Mouse (Mus musculus): ENCODE data around the gene Eif4e3.

The Eif4e3 gene

GRCm38 (mm10) chr6:99666318-99667171 lies at the start of gene Eif4e3, which contains the start of gene Gm20696:
TSS of gene Eif4e3 (minus strand) at chr6:99666771.
TSS of gene Gm20696 (minus strand) at chr6:99666797.
- DNase-seq (ENCODE audit: low read depth in 2 of 2, low spot score in 2 of 2): peak in 1 of 2 experiments; percentile 12

- DNase-seq (ENCODE audit: low read depth in 2 of 2, low spot score in 2 of 2): no peak
Measured at GRCm38 (mm10) chr6:99715913-99716312, 49.3 kb upstream of the Eif4e3 start.

GRCm38 (mm10) chr6:99715191-99715590 lies 48.6 kb upstream of the Eif4e3 start:
- DNase-seq (ENCODE audit: low read depth in 2 of 2, low spot score in 2 of 2): no peak

GRCm38 (mm10) chr6:99713256-99713655 lies 46.7 kb upstream of the Eif4e3 start:
- DNase-seq (ENCODE audit: low read depth in 2 of 2, low spot score in 2 of 2): no peak

- no peak for DNase-seq (ENCODE audit: low read depth in 2 of 2, low spot score in 2 of 2)
Measured at GRCm38 (mm10) chr6:99711576-99712101, 45.1 kb upstream of the Eif4e3 start.

- no peak for DNase-seq (ENCODE audit: low read depth in 2 of 2, low spot score in 2 of 2)
Measured at GRCm38 (mm10) chr6:99700484-99700883, 33.9 kb upstream of the Eif4e3 start.

GRCm38 (mm10) chr6:99692916-99693841 lies 26.6 kb upstream of the Eif4e3 start:
- no peak for DNase-seq (ENCODE audit: low read depth in 2 of 2, low spot score in 2 of 2)

- no peak for DNase-seq (ENCODE audit: low read depth in 2 of 2, low spot score in 2 of 2)
Measured at GRCm38 (mm10) chr6:99692206-99692915, 25.8 kb upstream of the Eif4e3 start, which contains the start of gene Gpr27. TSS of gene Gpr27 (plus strand) at chr6:99692679.

- no peak for DNase-seq (ENCODE audit: low read depth in 2 of 2, low spot score in 2 of 2)
Measured at GRCm38 (mm10) chr6:99691666-99692205, 25.2 kb upstream of the Eif4e3 start.

GRCm38 (mm10) chr6:99688513-99688912 lies 21.9 kb upstream of the Eif4e3 start:
- no peak for DNase-seq (ENCODE audit: low read depth in 2 of 2, low spot score in 2 of 2)

- DNase-seq (ENCODE audit: low read depth in 2 of 2, low spot score in 2 of 2): peak; percentile 8 to 42
Measured at GRCm38 (mm10) chr6:99684899-99685298, 18.3 kb upstream of the Eif4e3 start.

- DNase-seq (ENCODE audit: low read depth in 2 of 2, low spot score in 2 of 2): no peak
Measured at GRCm38 (mm10) chr6:99683974-99684373, 17.4 kb upstream of the Eif4e3 start.

GRCm38 (mm10) chr6:99678108-99678507 lies 11.5 kb upstream of the Eif4e3 start:
- DNase-seq (ENCODE audit: low read depth in 2 of 2, low spot score in 2 of 2): no peak

- DNase-seq (ENCODE audit: low read depth in 2 of 2, low spot score in 2 of 2): no peak
Measured at GRCm38 (mm10) chr6:99677325-99677724, 10.8 kb upstream of the Eif4e3 start.

GRCm38 (mm10) chr6:99674482-99674881 lies 7.9 kb upstream of the Eif4e3 start:
- DNase-seq (ENCODE audit: low read depth in 2 of 2, low spot score in 2 of 2): no peak

- DNase-seq (ENCODE audit: low read depth in 2 of 2, low spot score in 2 of 2): no peak
Measured at GRCm38 (mm10) chr6:99671768-99672167, 5.2 kb upstream of the Eif4e3 start.

- DNase-seq (ENCODE audit: low read depth in 2 of 2, low spot score in 2 of 2): peak; percentile 55 to 67
Measured at GRCm38 (mm10) chr6:99670481-99671119, 4.0 kb upstream of the Eif4e3 start.

- DNase-seq (ENCODE audit: low read depth in 2 of 2, low spot score in 2 of 2): no peak
Measured at GRCm38 (mm10) chr6:99669481-99670325, 3.1 kb upstream of the Eif4e3 start.

- DNase-seq (ENCODE audit: low read depth in 2 of 2, low spot score in 2 of 2): no peak
Measured at GRCm38 (mm10) chr6:99667290-99667689, 719 bp upstream of the Eif4e3 start.

Data from CD8-positive naive resting alpha-beta T cell, adult 2 months (primary cell).